Comparison of ENCODE assay signal across 19 mouse cellular contexts in the genomic region with DNA sequence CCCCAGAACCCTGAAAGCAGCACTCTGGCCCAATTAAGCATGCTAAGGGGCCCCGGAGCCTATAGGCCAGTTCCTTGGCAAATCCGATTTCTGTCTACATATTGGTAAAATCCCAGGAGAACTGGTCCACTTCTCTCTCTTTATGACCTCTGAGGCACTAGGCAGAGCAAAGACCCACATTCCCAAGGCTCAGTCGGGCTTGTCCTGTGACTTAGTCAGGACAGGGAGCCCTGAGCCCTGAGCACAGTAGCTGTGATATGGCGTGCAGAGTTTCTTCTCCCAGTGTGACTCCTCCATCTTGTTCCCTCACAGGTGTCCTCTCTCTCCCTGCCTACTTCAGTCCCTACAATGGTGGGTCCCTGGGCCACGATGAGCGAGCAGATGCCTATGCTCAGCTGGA.
A peak's percentile ranks its signal among the peaks of the same experiment; 100 is the strongest.
DNase-seq lines count a peak whose midpoint lies in the region; ATAC-seq and TF ChIP-seq lines count a peak whose summit lies in the region.
"Had no signal": no experiment of that assay in that cellular context is flagged by ENCODE, and none has a peak within 500 bp of the region (broad histone marks: within the 10 kb centered on the region; RNA-seq: fewer than 3 reads in every experiment).

No protein-coding gene starts in this region.

- no peaks in the 10 kb centered on the region for H3K36me3 ChIP-seq in intestine, embryonic 16.5 days (ENCODE audit: control insufficient read depth, insufficient read depth, low read length)
- no peaks in the 10 kb centered on the region for H3K36me3 ChIP-seq in intestine, postnatal 0 days (ENCODE audit: control insufficient read depth, insufficient read depth)
- no peaks in the 10 kb centered on the region for H3K36me3 ChIP-seq in kidney, embryonic 16.5 days (ENCODE audit: insufficient read depth, low read length)
- H3K36me3 ChIP-seq: embryonic facial prominence, embryonic 10.5 days; forebrain, embryonic 15.5 days; hindbrain, embryonic 12.5 days had no signal

- no peak overlapping the region for H3K4me2 ChIP-seq in intestine, embryonic 16.5 days (ENCODE audit: low read depth, low read length)
- no peak overlapping the region for H3K4me2 ChIP-seq in intestine, postnatal 0 days (replicated peaks; ENCODE audit: low read depth)
- H3K4me2 ChIP-seq in kidney, embryonic 16.5 days (replicated peaks; ENCODE audit: low read depth, low read length) = no peak overlapping the region
- H3K4me2 ChIP-seq: forebrain, embryonic 15.5 days; hindbrain, embryonic 12.5 days had no signal

- no peak for TF ChIP-seq CTCF in intestine, postnatal 0 days (IDR thresholded peaks at IDR 0.05; ENCODE audit: low read depth)

- no peaks in the 10 kb centered on the region for H3K4me1 ChIP-seq in intestine, embryonic 16.5 days (ENCODE audit: control insufficient read depth, insufficient read depth, low read length)
- no peaks in the 10 kb centered on the region for H3K4me1 ChIP-seq in intestine, postnatal 0 days (replicated peaks; ENCODE audit: control insufficient read depth, insufficient read depth, low read length)
- H3K4me1 ChIP-seq in kidney, embryonic 16.5 days (ENCODE audit: insufficient read depth, low read length) = peaks cover 18% of the 10 kb centered on the region

- H3K9me3 ChIP-seq in intestine, embryonic 16.5 days (ENCODE audit: control insufficient read depth, low read length) = no peaks in the 10 kb centered on the region
- H3K9me3 ChIP-seq in intestine, postnatal 0 days (ENCODE audit: control insufficient read depth) = no peaks in the 10 kb centered on the region
- no peaks in the 10 kb centered on the region for H3K9me3 ChIP-seq in kidney, embryonic 16.5 days (ENCODE audit: low read length)
- H3K9me3 ChIP-seq: embryonic facial prominence, embryonic 10.5 days; forebrain, embryonic 15.5 days; heart, embryonic 10.5 days; hindbrain, embryonic 12.5 days had no signal

- WGBS in intestine, embryonic 16.5 days = 89% methylated on average over 6 of the region's 6 CpGs
- 90% methylated on average over 6 of the region's 6 CpGs for WGBS in intestine, postnatal 0 days
- WGBS in kidney, embryonic 16.5 days = 62% methylated on average over 6 of the region's 6 CpGs

- no peak for ATAC-seq in intestine, embryonic 16.5 days
- no peak for ATAC-seq in intestine, postnatal 0 days
- peak; percentile 71 for ATAC-seq in kidney, embryonic 16.5 days (ENCODE audit: low FRiP score, low TSS enrichment)
- ATAC-seq: hindbrain, embryonic 16.5 days had no signal

- H3K27ac ChIP-seq in intestine, embryonic 16.5 days (ENCODE audit: low read length) = no peak overlapping the region
- H3K27ac ChIP-seq in intestine, postnatal 0 days (ENCODE audit: low read depth, low read length) = no peak overlapping the region
- H3K27ac ChIP-seq in kidney, embryonic 16.5 days (ENCODE audit: low read length) = no peak overlapping the region
- H3K27ac ChIP-seq: embryonic facial prominence, embryonic 10.5 days; forebrain, embryonic 15.5 days; heart, embryonic 10.5 days; hindbrain, embryonic 12.5 days had no signal

- DNase-seq in kidney, postnatal 10 days = no peak
- DNase-seq in kidney, postnatal 14 days = peak; percentile 20
- no peak for DNase-seq in cerebellum, adult 9-10 months
- DNase-seq: adrenal gland, adult 2 months; adrenal gland, postnatal 25 days; cerebellum, adult 18-20 months; cerebellum, postnatal 10 days; heart, adult 18-20 months; heart, postnatal 10 days; heart, postnatal 4 days had no signal

- 0 out of 2 replicates have a peak overlapping the region, but pooled peaks have one; percentile 13 for H3K9ac ChIP-seq in intestine, embryonic 16.5 days (ENCODE audit: low read depth, low read length)
- H3K9ac ChIP-seq in intestine, postnatal 0 days (ENCODE audit: low read depth, low read length) = no peak overlapping the region
- H3K9ac ChIP-seq in kidney, embryonic 16.5 days (replicated peaks; ENCODE audit: low read length) = 0 out of 2 replicates have a peak overlapping the region, but pooled peaks have one; percentile 8
- H3K9ac ChIP-seq: forebrain, embryonic 15.5 days; hindbrain, embryonic 12.5 days had no signal

- no peak overlapping the region for H3K4me3 ChIP-seq in intestine, embryonic 16.5 days (ENCODE audit: low read length)
- no peak overlapping the region for H3K4me3 ChIP-seq in intestine, postnatal 0 days (ENCODE audit: low read depth, low read length)
- no peak overlapping the region for H3K4me3 ChIP-seq in kidney, embryonic 16.5 days (ENCODE audit: low read length)
- H3K4me3 ChIP-seq: embryonic facial prominence, embryonic 10.5 days; forebrain, embryonic 15.5 days; heart, embryonic 10.5 days; hindbrain, embryonic 12.5 days had no signal

- no peaks in the 10 kb centered on the region for H3K27me3 ChIP-seq in intestine, embryonic 16.5 days (replicated peaks; ENCODE audit: control insufficient read depth, insufficient read depth, low read length)
- H3K27me3 ChIP-seq in intestine, postnatal 0 days (replicated peaks; ENCODE audit: control insufficient read depth, insufficient read depth, low read length) = no peaks in the 10 kb centered on the region
- H3K27me3 ChIP-seq in kidney, embryonic 16.5 days (ENCODE audit: insufficient read depth, low read length) = no peaks in the 10 kb centered on the region
- H3K27me3 ChIP-seq: CH12.LX; forebrain, embryonic 15.5 days; hindbrain, embryonic 12.5 days had no signal
